Mouse (Mus musculus) left cerebral cortex, adult 2 months (tissue): ENCODE results near the gene Ogfrl1. TPM values are rescaled to one million over a fixed set of nuclear protein-coding genes. Genes with fewer than 3 reads are reported as not detected.

Experiments used
- DNase-seq, 2 experiments: peaks; one replicate each; pipeline ENCODE4 v3.0.0; 2021 to 2022; ENCODE audit warnings: low spot score in 2 of 2, mixed read lengths in 1 of 2; ENCODE audit errors: extremely low spot score in 1 of 2
- H3K27ac ChIP-seq: fragments of 200-600 bp; 2 replicates; pipeline ENCODE4 v1.8.1; 2022
- H3K4me3 ChIP-seq: fragments of 200-600 bp; 2 replicates; pipeline ENCODE4 v1.8.1; 2022
- CTCF ChIP-seq: fragments of 200-600 bp; IDR thresholded peaks from 2 replicates; pipeline ENCODE4 v1.8.1; 2022; ENCODE audit warnings: antibody characterized with exemption, mild to moderate bottlenecking, moderate library complexity
- intact Hi-C: fragments of 180-260 bp; cut with DNase I; formaldehyde crosslinking; loops from one replicate; pipeline ENCODE4 v1.15.1; 2025
- total RNA-seq, 2 experiments: library from RNA; stranded (reverse); gene quantifications; 2 replicates each; pipeline ENCODE4 v1.2.3; 2021

Ogfrl1 gene
- total RNA-seq, 2 experiments from 2014 or later, result 75.4 to 76.6 TPM

DNA sequence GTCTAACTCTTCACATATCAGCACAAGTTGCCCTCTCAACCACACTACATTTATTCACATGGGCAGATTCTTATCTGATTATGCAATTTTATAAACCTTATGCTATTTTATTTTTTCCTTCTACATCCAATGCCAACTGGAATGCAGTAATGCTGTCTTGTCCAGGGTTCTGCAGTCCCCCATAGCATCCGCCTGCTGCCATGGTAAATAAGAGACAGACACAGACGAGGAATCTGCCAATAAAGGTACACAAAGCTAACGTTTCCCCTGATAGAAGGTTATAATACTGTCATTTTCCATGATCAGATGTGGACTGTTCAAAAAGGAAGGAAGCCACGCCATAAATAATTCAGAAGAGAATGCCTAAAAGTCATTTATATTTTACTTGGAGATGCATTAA, 54.7 kb downstream of the Ogfrl1 start:
- Histone ChIP-seq H3K27ac (no peak overlapping the region), H3K4me3 (no peak overlapping the region)
- no peak for TF ChIP-seq CTCF
- intact Hi-C loops, result no loop called here
- no peak for DNase-seq

DNA sequence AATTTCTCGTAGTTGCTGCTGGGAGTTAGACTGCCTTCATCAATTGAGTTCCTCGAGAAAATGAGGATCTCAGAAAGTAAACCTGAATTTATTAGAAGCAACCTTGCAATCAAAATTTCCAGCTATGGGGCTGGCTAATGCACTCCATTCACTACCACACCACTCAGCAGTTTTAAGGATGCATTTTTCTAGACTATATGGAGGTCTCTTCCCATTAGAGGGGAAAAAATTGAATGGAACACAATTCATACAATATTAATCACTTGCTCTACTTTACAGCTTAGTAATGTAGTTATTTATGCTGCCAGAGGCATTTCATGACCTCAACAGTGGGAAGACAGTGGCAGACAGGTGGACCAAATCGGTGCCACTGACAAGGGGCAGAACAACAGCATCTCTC, 55.3 kb downstream of the Ogfrl1 start:
- DNase-seq, result no peak
- intact Hi-C loops, result no loop called here
- TF ChIP-seq CTCF, result no peak
- no peak overlapping the region for H3K27ac ChIP-seq
- no peak overlapping the region for H3K4me3 ChIP-seq

- no peak for TF ChIP-seq CTCF
- no peak overlapping the region for H3K4me3 ChIP-seq
- no peak for DNase-seq
- intact Hi-C loops, result no loop called here
- H3K27ac ChIP-seq, result no peak overlapping the region
These were observed 61.7 kb downstream of the Ogfrl1 start for GRCm38 (mm10) chr1:23335726-23336363.

- no peak for DNase-seq
- intact Hi-C loops, result no loop called here
- H3K27ac ChIP-seq, result no peak overlapping the region
- no peak overlapping the region for H3K4me3 ChIP-seq
- no peak for TF ChIP-seq CTCF
These were observed 62.5 kb downstream of the Ogfrl1 start for GRCm38 (mm10) chr1:23335050-23335449.

DNA sequence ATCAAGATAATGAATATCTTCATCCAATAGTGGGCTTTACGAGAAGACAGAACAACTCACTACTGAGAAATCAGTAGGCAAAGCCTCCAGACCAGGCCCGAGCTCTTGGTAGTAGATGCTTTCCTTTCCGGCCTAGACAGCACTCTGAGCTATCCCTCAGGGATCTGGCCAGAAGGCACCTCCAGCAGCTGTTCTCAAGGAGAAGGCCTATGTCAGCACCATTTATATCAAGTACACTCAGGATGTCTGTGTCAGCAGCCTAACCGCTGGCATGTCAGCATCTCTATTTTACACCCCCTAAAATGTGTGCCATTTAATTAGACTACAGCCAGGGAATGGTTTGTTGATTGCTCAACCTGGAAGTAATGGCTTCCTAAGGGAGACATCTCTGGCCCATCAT, 65.4 kb downstream of the Ogfrl1 start:
- no peak overlapping the region for H3K27ac ChIP-seq
- DNase-seq, result no peak
- intact Hi-C loops, result no loop called here
- no peak for TF ChIP-seq CTCF
- H3K4me3 ChIP-seq, result no peak overlapping the region

GRCm38 (mm10) chr1:23325160-23325559, 72.4 kb downstream of the Ogfrl1 start:
- no peak overlapping the region for H3K27ac ChIP-seq
- no peak for TF ChIP-seq CTCF
- no peak for DNase-seq
- intact Hi-C loops, result loop anchor here (2.0 to 10.0 kb wide), 2 partner anchors 170 to 470 kb away; no protein-coding TSS in a partner anchor
- no peak overlapping the region for H3K4me3 ChIP-seq

DNA sequence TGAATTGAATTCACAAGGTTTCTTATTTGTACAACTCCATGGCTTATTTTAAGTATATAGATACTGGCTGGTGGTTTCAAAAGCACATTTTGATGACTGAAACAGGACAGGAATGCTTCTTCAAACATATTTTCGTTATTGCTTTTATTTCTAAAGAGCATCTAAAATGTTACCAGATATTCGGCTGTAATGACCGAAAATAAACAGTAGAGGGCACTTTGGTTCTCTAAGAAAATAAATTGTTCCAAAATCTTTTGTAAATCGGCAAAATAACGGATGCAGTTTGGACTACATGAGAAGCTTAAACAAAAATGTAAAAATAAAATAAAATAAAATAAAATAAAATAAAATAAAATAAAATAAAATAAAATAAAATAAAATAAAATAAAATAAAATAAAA, 73.3 kb downstream of the Ogfrl1 start:
- peak; percentile 73 for TF ChIP-seq CTCF
- intact Hi-C loops, result loop anchor here (2.0 to 10.0 kb wide), 3 partner anchors 171 to 471 kb away; partner anchors contain the start of gene B3gat2
- Histone ChIP-seq H3K4me3 (no peak overlapping the region), H3K27ac (no peak overlapping the region)
- no peak for DNase-seq

GRCm38 (mm10) chr1:23323286-23323685, 74.3 kb downstream of the Ogfrl1 start:
- H3K27ac ChIP-seq, result no peak overlapping the region
- intact Hi-C loops, result loop anchor here (5.0 to 10.0 kb wide), 2 partner anchors 439 to 472 kb away; partner anchors contain the start of gene B3gat2
- H3K4me3 ChIP-seq, result no peak overlapping the region
- DNase-seq, result no peak
- TF ChIP-seq CTCF, result no peak

DNA sequence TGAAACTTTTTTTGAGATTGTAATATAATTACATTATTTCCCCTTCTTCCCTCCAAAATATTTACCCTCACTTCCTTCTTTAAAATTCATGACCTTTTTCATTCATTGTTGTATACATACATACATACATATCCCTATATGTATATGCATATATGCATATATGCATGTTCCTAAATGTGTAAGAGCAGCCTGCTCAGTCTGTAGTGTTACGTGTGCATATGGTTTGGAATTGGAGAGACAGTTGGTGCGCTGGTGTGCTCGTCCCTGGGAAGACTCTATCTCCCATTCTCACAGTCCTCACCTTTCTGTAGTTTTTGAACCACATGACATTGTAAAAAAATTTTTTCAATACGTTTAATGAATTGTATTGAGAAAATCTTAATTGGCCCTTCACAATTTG, 75.4 kb downstream of the Ogfrl1 start:
- no peak overlapping the region for H3K27ac ChIP-seq
- intact Hi-C loops, result loop anchor here (5.0 to 10.0 kb wide), 2 partner anchors 440 to 473 kb away; partner anchors contain the start of gene B3gat2

DNA sequence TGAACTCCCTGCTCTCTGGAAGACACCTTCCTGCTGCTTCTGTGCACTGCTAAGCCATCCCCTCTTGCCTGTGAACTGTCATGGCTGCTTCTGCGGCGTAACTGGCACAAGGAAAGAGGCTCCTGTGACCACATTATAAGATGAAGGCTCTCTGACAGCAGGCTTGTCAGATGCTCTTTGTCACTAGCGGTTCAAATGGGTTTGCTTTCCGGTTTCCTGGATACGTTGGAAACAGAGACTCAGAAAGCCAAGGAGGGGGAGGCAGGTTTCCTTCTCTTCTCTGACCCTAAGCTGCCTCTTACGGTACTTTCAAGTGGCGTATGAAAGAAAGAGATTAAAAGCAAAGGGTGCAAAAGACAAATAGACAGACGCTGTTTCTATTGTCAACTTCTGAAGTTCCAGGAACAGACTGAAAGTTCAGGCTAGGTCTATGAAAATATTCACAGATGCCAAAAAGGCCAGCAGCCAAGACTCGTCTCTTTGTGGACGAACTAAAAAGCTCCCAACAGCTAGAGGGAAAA, 76.2 kb downstream of the Ogfrl1 start:
- no peak for TF ChIP-seq CTCF
- intact Hi-C loops, result loop anchor here (5.0 to 10.0 kb wide), 2 partner anchors 441 to 473 kb away; partner anchors contain the start of gene B3gat2
- H3K27ac ChIP-seq, result no peak overlapping the region
- DNase-seq, result no peak
- peak overlapping the region; percentile 30; the same call in 1 of the 2 replicates for H3K4me3 ChIP-seq

More for the DNA sequence above, 75.4 kb downstream of the Ogfrl1 start:
- no peak overlapping the region for H3K4me3 ChIP-seq
- TF ChIP-seq CTCF, result no peak
- DNase-seq, result no peak

DNA sequence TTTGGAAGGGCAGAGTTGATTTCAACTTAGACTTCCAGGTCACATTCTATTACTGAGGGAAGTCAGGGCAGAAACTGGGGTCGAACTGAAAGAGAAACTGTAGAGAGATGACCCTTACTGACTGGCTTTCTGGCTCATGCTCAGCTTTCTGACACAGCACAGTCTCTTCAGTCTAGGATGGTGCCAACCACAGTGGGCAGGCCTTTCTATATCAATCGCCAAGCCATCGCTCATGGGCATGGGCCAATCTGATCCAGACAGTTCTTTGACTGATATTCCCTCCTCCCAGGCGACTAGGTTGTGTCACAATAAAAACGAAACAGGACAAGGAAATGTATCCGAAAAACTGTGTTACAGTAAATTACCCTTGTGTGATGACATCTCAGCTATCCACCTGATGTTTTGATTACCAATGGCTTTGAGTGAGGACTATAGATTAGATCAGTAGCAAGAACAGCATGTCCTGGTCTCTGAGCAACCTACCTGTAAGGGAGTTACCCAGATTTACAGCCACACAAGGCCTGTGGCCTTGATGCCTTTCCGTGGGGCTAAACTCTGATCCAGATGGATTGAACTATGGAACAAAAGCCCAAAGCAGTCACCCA, 76.9 kb downstream of the Ogfrl1 start:
- H3K4me3 ChIP-seq, result no peak overlapping the region
- TF ChIP-seq CTCF, result no peak
- DNase-seq, result no peak
- H3K27ac ChIP-seq, result no peak overlapping the region
- intact Hi-C loops, result loop anchor here (5.0 to 10.0 kb wide), 2 partner anchors 442 to 474 kb away; partner anchors contain the start of gene B3gat2
